Mouse (Mus musculus) lung, embryonic 14.5 days (tissue): Measurements from ENCODE around the gene Thap4. TPM values are rescaled to one million over a fixed set of nuclear protein-coding genes. Genes with fewer than 3 reads are reported as not detected.

Experiments
- ATAC-seq: fragments of 200-750 bp; cut with Nextera tagmentation; 2 replicates; pipeline ENCODE4 v1.8.0; 2017; ENCODE audit warnings: mild to moderate bottlenecking, moderate TSS enrichment, moderate library complexity; ENCODE audit not compliant: insufficient read depth
- DNase-seq: peaks from one replicate; pipeline ENCODE4 v3.0.0-alpha.2; 2015
- H3K27ac ChIP-seq: fragments of 300-500 bp; sonication (generic); 2 replicates; pipeline ENCODE4 v1.5.1; 2014; ENCODE audit warnings: low read depth, mild to moderate bottlenecking, moderate library complexity
- H3K27me3 ChIP-seq: fragments of 300-500 bp; sonication (generic); 2 replicates; pipeline ENCODE4 v1.6.1; 2014; ENCODE audit warnings: low read length, control low read depth; ENCODE audit not compliant: insufficient read depth
- H3K36me3 ChIP-seq: fragments of 300-500 bp; sonication (generic); 2 replicates; pipeline ENCODE4 v1.6.1; 2014; ENCODE audit warnings: control low read depth; ENCODE audit not compliant: insufficient read depth
- H3K4me1 ChIP-seq: fragments of 300-500 bp; sonication (generic); 2 replicates; pipeline ENCODE4 v1.6.1; 2014; ENCODE audit warnings: antibody characterized with exemption, control low read depth; ENCODE audit not compliant: insufficient read depth
- H3K4me2 ChIP-seq: fragments of 300-500 bp; sonication (generic); 2 replicates; pipeline ENCODE4 v1.6.1; 2014; ENCODE audit warnings: mild to moderate bottlenecking
- H3K4me3 ChIP-seq: fragments of 300-500 bp; sonication (generic); 2 replicates; pipeline ENCODE4 v1.5.1; 2014; ENCODE audit warnings: low read depth, low read length
- H3K9ac ChIP-seq: fragments of 300-500 bp; sonication (generic); 2 replicates; pipeline ENCODE4 v1.6.1; 2014
- H3K9me3 ChIP-seq: fragments of 300-500 bp; sonication (generic); 2 replicates; pipeline ENCODE4 v1.6.1; 2016; ENCODE audit warnings: low read depth, low read length, control low read depth
- CTCF ChIP-seq: IDR thresholded peaks from 2 replicates; pipeline ENCODE4 v1.5.1; 2016; ENCODE audit warnings: antibody characterized with exemption, low read depth
- WGBS: fragments of 180-500 bp; shearing (Covaris S2); extraction: QIAGEN DNeasy Blood & Tissue Kit; methylation state at CpG from one replicate; pipeline ENCODE4 v1.1.7; 2014; 5-methylcytosine and 5-hydroxymethylcytosine counted together
- polyA plus RNA-seq: library from polyadenylated mRNA; unstranded; fragments of >200 nt; fragmentation: Nextera tagmentation; extraction: Ambion mirVana; gene quantifications from 2 replicates; pipeline ENCODE4 v1.2.1, GENCODE M21; 2014

Thap4 gene
- polyA plus RNA-seq, 1 experiment from 2014 or later = 52.7 TPM

DNA sequence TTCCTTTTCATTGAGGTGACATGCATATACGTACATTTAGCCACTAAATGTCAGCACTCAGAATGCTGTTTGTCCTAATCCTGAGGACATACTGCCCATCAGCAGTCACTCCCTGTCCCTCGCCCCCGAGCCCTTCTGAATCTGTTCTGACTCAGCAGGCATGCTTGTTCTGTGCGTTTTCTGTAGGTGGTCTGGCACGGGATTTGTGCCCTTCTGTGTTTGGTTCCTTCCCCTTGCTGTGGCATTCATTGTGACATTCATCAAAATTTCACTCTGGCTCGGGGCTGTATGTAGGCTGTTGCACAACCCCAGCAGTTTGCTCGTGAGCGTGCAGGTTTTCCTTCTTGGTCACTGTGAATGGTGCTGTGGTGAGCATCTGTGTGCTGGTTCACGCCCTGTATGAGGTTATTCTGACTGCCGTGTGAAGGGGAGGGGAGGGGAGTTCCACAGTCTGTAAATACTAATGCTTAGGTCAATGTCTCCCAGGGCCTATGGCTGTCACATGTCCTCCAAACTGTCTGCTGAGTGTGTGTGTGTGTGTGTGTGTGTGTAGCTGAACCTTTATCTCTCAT lies 62.8 kb downstream of the Thap4 start:
- ATAC-seq (no peak), DNase-seq (no peak)
- WGBS = 71% methylated on average over 10 of the region's 10 CpGs

DNA sequence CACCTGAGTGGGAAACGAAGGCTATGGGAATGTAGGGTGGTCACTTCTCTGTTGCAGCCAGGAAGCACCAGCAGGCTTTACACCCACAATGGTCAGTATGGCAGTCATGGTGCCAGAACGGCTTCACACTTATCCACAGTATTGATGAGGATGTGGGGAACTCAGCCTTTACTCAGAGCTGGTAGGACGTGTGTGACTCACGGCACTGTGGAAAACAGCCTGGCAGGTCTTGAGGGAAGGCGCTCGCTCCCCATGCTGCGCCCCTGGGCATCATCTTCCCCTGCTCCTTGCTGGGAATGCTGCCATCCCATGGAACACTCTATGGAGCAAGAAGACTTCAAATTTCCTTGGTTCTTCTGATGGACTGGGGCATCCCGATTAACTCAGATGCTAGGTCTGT lies 63.6 kb downstream of the Thap4 start:
- 0 out of 2 replicates have a peak, but pooled peaks cover 3% of the 10 kb centered on the region for H3K4me1 ChIP-seq
- TF ChIP-seq CTCF = no peak

More for the DNA sequence above, 62.8 kb downstream of the Thap4 start:
- H3K27me3 ChIP-seq = no peaks in the 10 kb centered on the region
- H3K4me2 ChIP-seq = no peak overlapping the region
- H3K4me3 ChIP-seq = no peak overlapping the region
- H3K9me3 ChIP-seq = no peaks in the 10 kb centered on the region
- TF ChIP-seq CTCF = no peak
- peaks cover 49% of the 10 kb centered on the region for H3K36me3 ChIP-seq
- 0 out of 2 replicates have a peak, but pooled peaks cover 3% of the 10 kb centered on the region for H3K4me1 ChIP-seq
- H3K9ac ChIP-seq = no peak overlapping the region
- no peak overlapping the region for H3K27ac ChIP-seq

DNA sequence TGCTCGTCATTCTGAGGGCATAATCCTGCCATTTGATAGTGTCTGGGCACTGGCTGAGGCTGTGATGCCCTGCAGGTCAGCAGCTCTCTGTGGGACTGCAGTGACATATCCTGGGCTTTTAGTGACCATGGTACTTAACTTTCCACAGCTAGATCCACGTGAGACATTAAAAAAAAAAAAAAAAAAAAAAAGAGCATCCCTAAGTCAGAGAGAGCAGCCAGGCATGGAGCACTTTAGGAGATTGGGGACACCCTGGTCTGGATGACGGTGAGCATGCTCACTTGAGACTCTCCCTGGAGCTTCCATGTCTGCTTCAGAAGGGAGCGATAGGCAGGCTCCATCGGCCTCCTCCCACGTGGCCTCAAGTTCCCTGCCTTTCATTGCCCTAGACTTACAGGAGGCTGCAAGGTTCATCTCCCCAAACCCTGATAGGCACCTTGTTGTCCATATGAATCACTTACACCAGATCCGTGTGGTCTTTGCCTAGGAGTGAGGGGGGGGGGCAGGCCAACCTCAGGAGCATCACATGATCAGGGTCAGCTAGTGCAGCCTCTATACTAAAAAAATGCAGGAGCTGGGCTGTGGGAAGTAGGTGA lies 64.7 kb downstream of the Thap4 start:
- Histone ChIP-seq H3K4me1 (0 out of 2 replicates have a peak, but pooled peaks cover 3% of the 10 kb centered on the region), H3K9me3 (no peaks in the 10 kb centered on the region), H3K9ac (no peak overlapping the region), H3K4me2 (no peak overlapping the region), H3K4me3 (no peak overlapping the region), H3K27me3 (no peaks in the 10 kb centered on the region), H3K27ac (no peak overlapping the region), H3K36me3 (peaks cover 39% of the 10 kb centered on the region)
- WGBS = 73% methylated on average over 7 of the region's 7 CpGs
- no peak for ATAC-seq
- DNase-seq = no peak
- TF ChIP-seq CTCF = no peak

More for the DNA sequence above, 63.6 kb downstream of the Thap4 start:
- Histone ChIP-seq H3K27ac (no peak overlapping the region), H3K4me2 (no peak overlapping the region), H3K36me3 (peaks cover 49% of the 10 kb centered on the region), H3K9me3 (no peaks in the 10 kb centered on the region), H3K27me3 (no peaks in the 10 kb centered on the region), H3K4me3 (no peak overlapping the region), H3K9ac (no peak overlapping the region)
- 91% methylated on average over 8 of the region's 8 CpGs for WGBS
- DNase-seq = no peak
- ATAC-seq = no peak

DNA sequence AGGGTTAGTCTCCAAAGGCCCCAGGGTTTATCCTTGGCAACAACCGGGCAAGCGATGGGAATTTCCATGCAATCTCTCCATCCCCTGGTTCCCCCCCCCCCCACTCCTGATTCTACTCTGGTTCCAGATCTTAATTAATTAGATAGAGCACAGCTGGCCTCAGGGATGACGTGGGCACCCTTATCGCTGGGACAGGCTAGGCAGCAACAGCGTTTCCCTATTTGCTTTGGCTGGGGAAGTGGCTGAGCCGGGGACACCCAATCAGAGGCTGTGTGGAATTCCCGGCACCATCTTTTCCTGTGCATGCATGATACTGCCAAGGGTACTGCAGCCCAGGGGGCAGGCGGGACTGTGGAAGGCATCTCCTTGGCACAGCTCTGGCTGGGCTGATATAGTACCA lies 66.5 kb downstream of the Thap4 start:
- Histone ChIP-seq H3K4me1 (0 out of 2 replicates have a peak, but pooled peaks cover 3% of the 10 kb centered on the region), H3K36me3 (peaks cover 26% of the 10 kb centered on the region; the same call in 1 of the 2 replicates), H3K27ac (no peak overlapping the region), H3K27me3 (no peaks in the 10 kb centered on the region), H3K4me3 (no peak overlapping the region), H3K4me2 (no peak overlapping the region; the same call in 1 of the 2 replicates), H3K9me3 (no peaks in the 10 kb centered on the region), H3K9ac (no peak overlapping the region)
- ATAC-seq = no peak
- WGBS = 66% methylated on average over 8 of the region's 8 CpGs
- no peak for DNase-seq
- peak; percentile 21; the same call in 1 of the 2 replicates for TF ChIP-seq CTCF

DNA sequence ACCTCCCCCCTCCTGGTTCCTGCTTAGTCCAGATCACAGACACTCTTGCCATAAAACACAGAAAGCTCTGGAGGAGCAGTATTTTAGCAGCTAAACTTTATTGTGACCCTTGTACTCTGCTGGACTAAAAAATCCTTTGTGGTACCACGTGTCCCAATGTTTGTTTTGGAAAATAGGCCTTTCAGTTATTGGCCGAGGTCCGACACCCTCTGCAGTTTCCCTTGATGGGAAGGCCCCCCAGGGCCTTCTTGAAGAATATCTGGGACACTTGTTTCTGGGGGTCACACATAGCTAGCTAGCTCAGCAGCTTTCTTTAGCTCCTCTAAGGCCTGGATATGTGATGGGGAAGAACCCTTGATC lies 67.7 kb downstream of the Thap4 start:
- Histone ChIP-seq H3K4me3 (peak overlapping the region; percentile 69), H3K36me3 (peaks cover 22% of the 10 kb centered on the region; the same call in 1 of the 2 replicates), H3K9ac (peak overlapping the region; percentile 79), H3K27ac (peak overlapping the region; percentile 84; the same call in 1 of the 2 replicates), H3K9me3 (no peaks in the 10 kb centered on the region), H3K27me3 (no peaks in the 10 kb centered on the region), H3K4me1 (0 out of 2 replicates have a peak, but pooled peaks cover 3% of the 10 kb centered on the region), H3K4me2 (peak overlapping the region; percentile 92)
- ATAC-seq (no peak), DNase-seq (no peak)
- no peak for TF ChIP-seq CTCF
- WGBS = 47% methylated on average over 3 of the region's 3 CpGs

DNA sequence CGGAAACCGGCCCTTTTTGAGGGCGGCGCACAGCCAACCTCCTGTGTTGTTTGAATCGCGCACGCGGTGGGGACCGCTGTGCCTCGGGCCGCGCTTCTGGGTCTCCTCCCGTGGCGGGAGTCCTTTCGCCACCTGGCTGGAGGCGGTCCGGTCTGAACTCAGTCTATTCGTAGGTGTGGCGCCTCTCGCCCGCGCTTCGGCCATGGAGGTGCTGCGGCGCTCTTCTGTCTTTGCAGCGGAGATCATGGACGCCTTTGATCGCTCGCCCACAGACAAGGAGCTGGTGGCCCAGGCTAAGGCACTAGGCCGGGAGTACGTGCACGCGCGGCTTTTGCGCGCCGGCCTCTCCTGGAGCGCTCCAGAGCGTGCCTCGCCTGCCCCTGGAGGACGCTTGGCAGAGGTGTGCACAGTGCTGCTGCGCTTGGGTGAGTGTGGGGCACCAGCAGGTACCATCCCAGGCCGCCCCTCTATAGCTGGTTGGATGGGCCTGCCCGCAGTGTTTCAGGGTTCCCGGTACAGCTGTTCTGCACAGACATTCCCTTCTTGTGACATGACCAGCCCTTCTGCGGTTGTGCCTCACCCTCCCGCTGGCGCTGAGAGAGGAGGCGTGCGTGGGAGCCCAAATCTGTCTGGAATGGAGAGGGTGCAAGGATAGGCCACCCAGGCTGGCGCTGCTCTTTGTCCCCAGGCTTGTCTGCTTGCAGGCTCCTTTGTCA lies 68.3 kb downstream of the Thap4 start:
- ATAC-seq (peak; percentile 88), DNase-seq (peak; percentile 87)
- Histone ChIP-seq H3K4me1 (0 out of 2 replicates have a peak, but pooled peaks cover 3% of the 10 kb centered on the region), H3K9me3 (no peaks in the 10 kb centered on the region), H3K27ac (peak overlapping the region; percentile 84), H3K4me3 (peak overlapping the region; percentile 69), H3K9ac (peak overlapping the region; percentile 79), H3K27me3 (no peaks in the 10 kb centered on the region), H3K4me2 (peak overlapping the region; percentile 92), H3K36me3 (peaks cover 22% of the 10 kb centered on the region; the same call in 1 of the 2 replicates)
- peak; percentile 73 for TF ChIP-seq CTCF
- 2% methylated on average over 51 of the region's 51 CpGs for WGBS
